Mouse (Mus musculus): ENCODE results near the gene Eepd1. TPM values are rescaled to one million over a fixed set of nuclear protein-coding genes. Genes with fewer than 3 reads are reported as not detected.
"Not testable (repeated sequence)": the region's sequence is repeated elsewhere in the genome, so short reads cannot be mapped to it uniquely, and the experiment has no call there.

Gene Eepd1
- 1.2 and 2.1 TPM in 2 replicates for total RNA-seq (2014; fragmentation: Nextera tagmentation)
- 0.61 and 2.8 TPM in 2 replicates for total RNA-seq (2017)

DNA sequence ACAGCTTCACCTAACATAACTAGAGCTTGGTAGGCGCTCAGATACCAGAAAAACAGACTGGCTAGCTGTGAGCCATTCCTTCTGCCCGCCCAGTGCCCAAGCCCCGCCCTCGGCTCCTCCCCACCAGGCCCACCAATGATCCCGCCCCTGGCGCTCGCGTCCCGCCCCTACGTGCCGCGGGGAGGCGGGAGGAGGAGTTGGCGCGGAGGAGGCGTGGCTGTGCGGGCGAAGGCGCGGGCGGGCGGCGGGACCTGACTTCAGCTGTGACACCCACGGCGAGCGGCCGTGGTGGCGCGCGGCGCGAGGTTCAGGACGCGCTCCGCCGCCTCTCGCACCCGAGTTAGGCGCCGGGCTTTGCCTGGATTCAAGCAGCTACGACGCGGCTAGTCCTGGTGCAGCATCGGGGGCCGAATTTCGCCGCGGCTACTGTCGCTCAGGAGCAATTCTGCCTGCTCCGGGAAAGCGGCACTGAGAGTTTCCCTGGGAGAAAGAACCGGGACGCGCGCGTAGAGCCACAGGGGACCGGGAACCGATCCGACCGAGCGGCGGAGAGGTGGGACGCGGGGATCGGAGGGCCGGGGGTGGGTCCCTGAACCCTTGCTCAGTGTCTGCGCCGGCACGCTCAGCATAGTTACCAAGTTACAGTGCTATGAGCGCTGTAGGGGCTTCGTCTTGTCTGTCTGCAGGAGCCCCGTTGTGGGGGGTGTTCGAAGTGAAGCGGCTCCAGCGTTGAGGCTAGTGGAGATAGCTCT, at the start of gene Eepd1:
TSS of gene Eepd1 (plus strand) at position 204 of the 752 bp plus-strand sequence.
- peak; percentile 98 for ATAC-seq (replicated peaks; ENCODE audit: low FRiP score, low TSS enrichment, poor library complexity, severe bottlenecking)

DNA sequence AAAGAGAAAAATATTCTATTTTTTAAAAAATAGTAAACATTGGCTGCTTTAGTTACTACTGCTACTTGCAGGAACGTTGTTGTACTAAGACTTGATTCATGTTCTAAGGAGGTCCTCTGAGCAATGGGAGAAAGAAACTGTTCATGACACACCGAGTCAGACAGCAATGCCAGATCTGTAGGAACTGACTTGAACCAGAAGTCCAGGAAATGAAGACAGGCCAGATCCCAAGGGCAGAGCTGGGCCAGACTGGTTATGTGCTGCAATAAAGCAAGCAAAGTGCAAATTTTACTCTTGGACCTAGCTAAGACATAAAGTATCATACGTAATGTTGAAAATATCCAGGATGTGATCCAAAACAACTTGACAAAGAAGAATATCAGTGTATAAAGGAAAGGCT, 42.5 kb upstream of the Eepd1 start:
- no peak for ATAC-seq (replicated peaks; ENCODE audit: low FRiP score, low TSS enrichment, poor library complexity, severe bottlenecking)

DNA sequence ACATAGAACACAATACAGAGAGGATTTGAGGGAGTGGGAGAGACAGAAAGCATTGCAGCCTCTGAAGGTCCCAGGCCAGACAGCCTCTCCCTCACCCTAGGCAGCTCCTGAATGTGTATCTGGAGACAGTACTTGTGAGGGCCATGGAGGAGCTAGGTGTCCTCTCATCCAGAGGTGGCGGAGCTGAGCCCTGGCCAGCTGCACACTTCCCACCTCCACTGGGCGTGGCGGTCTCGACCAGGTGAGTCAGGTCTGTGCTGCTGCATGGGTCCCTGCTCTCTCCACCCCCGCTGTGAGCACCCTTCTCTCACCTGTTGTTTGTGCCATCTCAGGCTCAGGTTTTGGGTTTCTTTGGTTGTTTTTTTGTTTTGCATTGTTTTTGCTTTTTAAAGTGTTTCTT, 41.3 kb upstream of the Eepd1 start:
- not testable (repeated sequence) for ATAC-seq (replicated peaks; ENCODE audit: low FRiP score, low TSS enrichment, poor library complexity, severe bottlenecking)

DNA sequence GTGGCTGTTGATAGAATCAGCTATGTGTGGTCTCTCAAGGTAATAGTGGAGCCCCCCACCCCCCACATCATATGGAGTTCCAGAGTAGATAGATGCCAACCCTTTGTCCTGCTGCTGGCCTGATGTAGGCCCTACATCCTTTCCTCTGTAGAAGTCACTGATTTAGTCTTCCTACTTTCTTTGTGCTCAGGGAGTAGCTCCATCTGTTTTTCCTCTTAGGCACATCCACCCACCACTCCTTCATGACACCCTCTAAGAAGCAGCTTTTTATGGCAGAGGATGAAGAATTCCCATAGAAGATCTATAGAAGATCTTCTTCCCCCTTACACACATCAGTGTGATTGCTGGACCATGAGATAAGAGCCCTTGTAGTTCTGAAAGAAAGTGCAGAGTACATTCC, 39.3 kb upstream of the Eepd1 start:
- ATAC-seq (replicated peaks; ENCODE audit: low FRiP score, low TSS enrichment, poor library complexity, severe bottlenecking) = no peak

DNA sequence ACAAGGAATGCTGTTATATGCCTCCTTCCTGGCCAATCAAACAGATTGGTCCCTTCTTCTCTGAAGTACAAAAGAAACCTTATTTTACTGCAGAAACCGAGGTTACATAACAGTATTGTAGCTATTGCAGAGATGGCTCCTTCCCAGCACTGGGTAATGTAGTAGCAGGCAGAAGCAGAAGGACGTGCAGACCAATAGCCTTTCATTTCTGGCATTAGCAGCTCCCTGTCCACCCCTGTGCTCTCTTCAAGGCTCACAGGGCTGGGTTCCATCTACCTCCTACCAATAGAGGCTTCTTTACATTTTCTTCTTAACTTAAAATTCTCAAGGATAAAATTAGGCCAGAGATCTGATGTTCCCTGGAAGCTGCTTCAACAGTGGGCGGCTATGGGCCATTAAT, 38.3 kb upstream of the Eepd1 start:
- no peak for ATAC-seq (replicated peaks; ENCODE audit: low FRiP score, low TSS enrichment, poor library complexity, severe bottlenecking)

DNA sequence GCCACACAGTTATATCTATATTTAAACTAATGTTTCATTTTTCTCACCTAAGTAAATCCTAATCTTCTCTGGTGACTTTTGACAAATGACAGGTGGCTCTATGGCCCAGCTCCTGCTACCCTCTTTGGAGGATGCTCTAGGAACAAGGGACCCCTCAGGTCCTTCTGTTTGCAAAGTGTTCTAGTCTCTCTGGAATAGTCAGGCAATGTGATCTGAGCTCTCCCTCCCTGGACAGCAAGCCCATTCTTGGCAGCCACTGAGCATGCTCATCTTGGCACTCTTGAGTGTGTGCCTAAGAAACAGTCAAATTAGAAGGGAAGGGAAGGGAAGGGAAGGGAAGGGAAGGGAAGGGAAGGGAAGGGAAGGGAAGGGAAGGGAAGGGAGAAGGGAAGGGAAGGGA, 37.8 kb upstream of the Eepd1 start:
- no peak for ATAC-seq (replicated peaks; ENCODE audit: low FRiP score, low TSS enrichment, poor library complexity, severe bottlenecking)

DNA sequence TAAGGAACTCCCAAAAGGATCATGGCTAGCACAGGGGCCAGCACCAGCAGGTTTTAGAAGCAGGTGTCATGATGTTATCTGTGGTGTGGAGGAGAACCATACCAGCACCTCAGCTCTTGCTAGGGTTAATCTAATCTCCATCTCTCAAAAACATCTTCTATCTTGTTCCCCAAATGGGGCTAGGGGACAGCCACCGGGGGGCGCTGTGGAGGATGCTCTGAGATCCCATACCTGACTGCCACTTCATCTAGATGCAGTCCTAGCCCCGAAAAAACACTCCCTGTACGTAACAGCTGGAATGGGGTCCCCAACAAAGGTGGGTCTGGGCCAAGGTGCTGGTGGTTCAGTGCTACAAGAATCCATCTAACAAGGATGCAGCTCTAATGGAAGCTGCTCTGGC, 31.0 kb upstream of the Eepd1 start:
- no peak for ATAC-seq (replicated peaks; ENCODE audit: low FRiP score, low TSS enrichment, poor library complexity, severe bottlenecking)

DNA sequence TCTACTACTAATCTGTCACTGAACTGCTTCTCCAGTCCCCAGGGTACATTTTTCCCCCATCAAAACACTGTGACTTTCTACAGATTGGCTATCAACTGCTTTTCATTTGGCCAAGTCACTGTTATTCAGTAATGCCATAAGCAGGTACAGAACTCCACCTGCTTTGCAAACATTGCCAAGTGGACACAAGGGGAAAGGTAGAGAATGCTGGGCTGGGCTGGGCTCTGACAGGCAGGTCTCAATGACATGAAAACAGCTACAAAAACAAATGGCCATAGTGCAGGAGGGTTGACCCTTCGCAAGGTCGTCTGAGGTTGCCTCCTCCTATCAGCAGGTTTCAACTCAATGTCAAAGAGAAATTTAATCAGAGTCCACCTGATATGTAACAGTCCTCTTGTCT, 26.3 kb upstream of the Eepd1 start:
- ATAC-seq (replicated peaks; ENCODE audit: low FRiP score, low TSS enrichment, poor library complexity, severe bottlenecking) = no peak

DNA sequence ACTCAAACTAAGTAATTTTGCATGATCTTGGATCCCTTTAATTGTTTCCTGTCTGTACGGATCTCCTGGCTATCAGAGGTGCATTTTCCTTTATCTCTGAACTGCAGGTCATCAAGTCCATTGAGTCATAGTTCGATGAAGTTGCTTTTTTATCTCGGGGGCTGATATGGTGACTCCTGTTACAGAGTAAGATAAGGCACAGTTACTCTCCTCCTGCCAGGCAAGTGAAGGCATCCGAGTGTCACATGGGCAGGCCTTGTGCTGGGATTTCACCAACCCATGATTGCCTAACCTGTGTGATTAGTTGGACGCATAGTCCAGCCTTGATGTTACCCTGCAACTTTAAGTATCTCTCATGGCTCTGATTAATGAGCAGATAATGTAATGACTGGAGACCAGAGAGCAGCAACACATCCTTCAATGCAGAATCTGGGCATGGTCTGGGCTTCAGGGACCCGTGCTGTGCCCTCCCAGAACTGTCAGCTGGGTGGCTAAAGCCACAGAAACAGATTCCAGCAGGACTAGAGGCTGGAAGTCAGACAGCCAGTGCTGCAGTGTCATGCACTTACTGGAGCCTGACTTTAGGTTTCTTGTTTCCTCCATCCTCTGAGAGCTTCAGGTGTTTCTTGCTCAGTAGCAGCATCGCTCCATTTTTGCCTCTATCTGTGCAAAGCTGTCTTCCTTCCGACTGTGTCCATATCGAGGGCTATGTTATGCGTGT, 20.4 kb upstream of the Eepd1 start:
- no peak for ATAC-seq (replicated peaks; ENCODE audit: low FRiP score, low TSS enrichment, poor library complexity, severe bottlenecking)

DNA sequence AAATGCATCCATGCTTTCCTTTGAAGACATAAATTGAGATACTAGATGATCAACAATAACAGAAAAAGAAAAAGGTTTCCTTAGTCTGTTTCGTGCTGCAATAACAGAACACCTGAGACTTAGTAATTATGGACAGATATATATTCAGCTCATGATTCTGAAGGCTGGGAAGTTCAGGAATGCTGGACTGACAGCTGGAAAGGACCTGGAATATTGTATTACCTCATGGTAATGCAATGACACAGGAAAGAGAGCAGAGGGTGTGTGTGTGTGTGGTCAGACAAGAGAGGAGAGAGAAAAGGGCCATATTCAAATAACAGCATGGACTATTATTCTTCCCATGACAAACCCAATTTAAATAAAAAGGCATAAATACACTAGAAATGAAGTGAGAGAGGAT, 17.0 kb upstream of the Eepd1 start:
- no peak for ATAC-seq (replicated peaks; ENCODE audit: low FRiP score, low TSS enrichment, poor library complexity, severe bottlenecking)

DNA sequence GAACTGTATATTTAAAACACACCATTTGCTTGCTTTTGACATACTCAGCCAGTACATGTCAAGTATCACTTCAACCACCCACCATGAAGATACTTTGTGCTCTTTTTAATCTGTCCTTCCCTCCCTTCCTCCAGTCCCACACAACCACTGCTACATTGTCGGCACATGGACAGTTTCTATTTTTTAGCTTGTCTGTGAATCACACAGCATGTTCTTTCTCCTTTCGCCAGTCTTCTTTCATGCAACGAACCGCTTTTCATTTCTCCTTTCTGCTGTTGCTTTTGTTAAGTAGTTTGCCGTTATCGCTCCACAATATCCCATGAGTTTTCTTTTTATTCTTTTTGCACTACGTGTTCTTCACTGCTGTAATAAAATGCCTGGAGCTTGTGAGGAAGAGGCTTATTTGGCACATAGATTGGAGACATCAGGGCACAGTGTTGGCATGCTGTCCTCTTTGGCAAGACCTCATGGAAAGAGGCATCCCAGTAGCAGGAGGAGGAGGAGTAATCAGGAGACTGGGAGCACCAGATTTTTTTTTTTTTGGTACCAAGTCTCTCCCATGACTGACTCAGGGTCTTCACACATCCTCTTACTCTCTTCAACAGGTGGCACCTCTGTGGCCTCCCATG, 1.8 kb upstream of the Eepd1 start:
- no peak for ATAC-seq (replicated peaks; ENCODE audit: low FRiP score, low TSS enrichment, poor library complexity, severe bottlenecking)

DNA sequence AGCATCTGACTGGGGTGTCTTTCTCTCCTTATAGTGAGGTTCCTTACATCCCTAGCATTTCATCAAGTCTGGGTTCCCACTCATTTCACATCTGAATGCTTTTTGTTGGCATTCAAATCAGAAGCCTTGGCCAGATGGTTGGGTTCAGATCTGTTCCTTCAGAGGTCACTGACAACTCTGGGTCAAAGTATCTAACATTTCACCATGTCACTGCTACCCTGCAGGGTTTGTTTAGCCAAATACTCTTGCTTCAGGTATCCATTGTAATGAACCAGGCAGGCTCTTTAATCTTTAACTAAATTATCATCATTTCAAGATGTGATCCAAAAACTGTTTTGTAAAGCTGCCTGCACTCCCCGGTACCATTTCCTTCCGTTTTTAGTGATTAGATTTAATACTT, 671 bp upstream of the Eepd1 start:
- no peak for ATAC-seq (replicated peaks; ENCODE audit: low FRiP score, low TSS enrichment, poor library complexity, severe bottlenecking)

DNA sequence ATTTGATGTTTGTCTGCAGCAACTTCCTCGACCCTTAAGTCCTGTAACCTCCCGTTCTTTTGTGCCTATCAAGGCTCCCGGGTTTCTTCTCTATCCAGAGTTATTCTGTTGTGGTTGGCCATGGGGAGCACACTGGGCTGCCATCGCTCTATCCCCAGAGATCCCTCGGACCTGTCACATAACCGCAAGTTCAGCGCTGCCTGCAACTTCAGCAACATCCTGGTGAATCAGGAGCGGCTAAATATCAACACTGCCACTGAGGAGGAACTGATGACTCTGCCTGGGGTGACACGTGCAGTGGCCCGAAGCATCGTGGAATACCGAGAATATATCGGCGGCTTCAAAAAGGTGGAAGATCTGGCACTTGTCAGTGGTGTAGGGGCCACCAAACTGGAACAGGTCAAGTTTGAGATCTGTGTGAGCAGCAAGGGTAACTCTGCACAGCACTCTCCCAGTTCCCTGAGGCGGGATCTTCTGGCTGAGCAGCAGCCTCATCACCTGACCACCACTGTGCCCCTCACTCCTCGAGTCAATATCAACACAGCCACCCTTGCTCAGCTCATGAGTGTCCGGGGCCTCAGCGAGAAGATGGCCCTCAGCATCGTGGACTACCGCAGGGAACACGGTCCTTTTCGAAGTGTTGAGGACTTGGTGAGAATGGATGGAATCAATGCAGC, 1.1 kb downstream of the Eepd1 start:
- peak; percentile 12; the same call in 1 of the 2 replicates for ATAC-seq (replicated peaks; ENCODE audit: low FRiP score, low TSS enrichment, poor library complexity, severe bottlenecking)

DNA sequence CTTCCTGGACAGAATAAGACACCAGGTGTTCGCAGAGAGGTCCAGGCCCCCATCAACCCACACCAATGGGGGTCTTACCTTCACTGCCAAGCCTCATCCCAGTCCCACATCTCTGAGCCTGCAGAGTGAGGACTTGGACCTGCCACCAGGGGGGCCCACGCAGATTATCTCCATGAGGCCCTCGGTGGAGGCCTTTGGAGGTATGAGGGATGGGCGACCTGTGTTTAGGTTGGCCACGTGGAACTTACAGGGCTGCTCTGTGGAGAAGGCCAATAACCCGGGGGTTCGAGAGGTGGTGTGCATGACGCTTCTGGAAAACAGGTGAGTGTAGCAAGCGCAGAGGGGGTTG, 1.6 kb downstream of the Eepd1 start:
- ATAC-seq (replicated peaks; ENCODE audit: low FRiP score, low TSS enrichment, poor library complexity, severe bottlenecking) = no peak

DNA sequence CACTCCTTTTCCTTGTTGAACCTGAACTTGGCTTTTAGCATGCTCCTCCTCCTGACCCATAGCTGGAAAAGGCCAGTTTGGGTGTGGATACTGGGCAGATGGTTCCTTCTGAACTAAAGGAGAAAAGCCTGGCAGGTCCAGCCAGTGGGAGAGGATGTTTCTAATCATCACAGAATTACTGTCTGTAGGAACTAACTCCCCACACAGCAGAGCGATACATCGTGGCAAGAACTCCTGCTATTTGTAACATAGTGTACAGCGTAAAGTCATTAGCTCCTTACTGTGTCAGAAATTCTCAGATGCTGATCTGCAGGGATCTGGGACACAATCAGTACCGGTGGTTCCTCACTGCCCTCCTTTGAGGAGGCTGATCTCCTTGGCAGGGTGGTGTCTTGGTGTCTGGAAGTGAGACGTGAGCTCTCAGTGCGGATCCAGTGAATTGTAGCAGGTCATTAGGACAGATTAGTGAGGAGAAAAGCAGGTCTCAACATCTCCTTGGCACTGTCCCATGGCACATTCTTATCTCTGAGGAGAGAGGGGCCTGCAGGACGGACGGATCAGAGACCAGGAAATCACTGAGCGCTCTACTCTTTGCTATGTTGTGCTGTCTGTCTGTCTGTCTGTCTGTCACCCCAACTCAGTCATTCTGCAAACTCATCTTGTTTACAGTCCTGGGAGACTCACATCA, 2.7 kb downstream of the Eepd1 start:
- ATAC-seq (replicated peaks; ENCODE audit: low FRiP score, low TSS enrichment, poor library complexity, severe bottlenecking) = no peak

DNA sequence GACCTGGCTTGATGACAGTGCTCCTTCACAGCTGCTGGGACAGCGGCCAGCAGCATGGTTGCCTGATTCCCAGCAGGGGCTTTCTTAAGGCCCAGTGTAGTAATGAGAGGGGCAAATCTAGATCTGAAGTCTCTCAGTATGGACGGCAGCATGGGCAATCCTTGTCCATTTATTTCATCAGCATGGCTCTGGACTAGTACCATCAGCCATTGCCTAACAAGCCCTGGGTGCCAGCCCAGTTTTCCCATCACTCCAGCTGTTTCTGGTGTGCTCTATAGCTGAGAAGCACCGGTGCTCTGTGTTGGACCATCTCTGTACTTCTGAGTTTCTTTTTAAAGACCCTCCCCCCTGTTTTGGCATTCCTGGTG, 3.3 kb downstream of the Eepd1 start:
- ATAC-seq (replicated peaks; ENCODE audit: low FRiP score, low TSS enrichment, poor library complexity, severe bottlenecking) = no peak

DNA sequence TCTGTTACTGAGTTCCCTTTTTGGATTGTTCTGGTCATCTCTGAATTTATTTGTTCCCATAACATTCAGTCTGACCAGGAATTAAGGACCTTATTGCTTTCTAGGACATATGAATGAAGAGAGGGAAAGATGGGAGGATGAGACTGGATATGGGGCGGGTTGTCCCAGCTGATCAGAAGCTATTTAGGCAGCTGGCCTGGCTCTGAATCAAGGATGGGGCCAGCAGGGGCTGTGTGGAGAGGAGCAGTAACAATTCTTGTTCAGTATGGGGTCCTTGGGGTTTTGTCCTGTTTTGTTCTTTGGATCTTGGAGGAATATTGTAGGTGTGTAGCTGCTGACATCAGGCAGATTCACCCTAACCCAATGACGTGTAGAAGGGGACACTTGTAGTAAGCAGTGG, 3.7 kb downstream of the Eepd1 start:
- ATAC-seq (replicated peaks; ENCODE audit: low FRiP score, low TSS enrichment, poor library complexity, severe bottlenecking) = no peak

DNA sequence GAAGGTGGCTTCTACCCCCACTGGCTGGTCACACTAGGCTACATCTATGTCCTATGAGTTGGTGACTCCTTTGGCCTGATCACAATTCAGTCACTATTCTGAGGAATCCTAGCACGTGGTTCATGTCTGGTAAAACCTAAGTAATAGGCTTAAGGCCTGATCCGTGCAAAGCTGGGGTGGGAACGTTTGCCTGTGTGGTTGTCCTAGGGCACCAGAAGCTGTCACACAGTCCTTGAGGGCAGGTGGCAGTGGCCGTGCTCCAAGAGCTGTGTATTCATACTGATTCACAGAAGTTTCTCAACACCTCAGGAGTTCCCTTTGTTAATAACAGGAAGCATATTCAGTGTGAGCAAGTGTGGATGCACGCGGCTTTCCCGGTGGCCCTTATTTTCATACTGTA, 4.1 kb downstream of the Eepd1 start:
- no peak for ATAC-seq (replicated peaks; ENCODE audit: low FRiP score, low TSS enrichment, poor library complexity, severe bottlenecking)

DNA sequence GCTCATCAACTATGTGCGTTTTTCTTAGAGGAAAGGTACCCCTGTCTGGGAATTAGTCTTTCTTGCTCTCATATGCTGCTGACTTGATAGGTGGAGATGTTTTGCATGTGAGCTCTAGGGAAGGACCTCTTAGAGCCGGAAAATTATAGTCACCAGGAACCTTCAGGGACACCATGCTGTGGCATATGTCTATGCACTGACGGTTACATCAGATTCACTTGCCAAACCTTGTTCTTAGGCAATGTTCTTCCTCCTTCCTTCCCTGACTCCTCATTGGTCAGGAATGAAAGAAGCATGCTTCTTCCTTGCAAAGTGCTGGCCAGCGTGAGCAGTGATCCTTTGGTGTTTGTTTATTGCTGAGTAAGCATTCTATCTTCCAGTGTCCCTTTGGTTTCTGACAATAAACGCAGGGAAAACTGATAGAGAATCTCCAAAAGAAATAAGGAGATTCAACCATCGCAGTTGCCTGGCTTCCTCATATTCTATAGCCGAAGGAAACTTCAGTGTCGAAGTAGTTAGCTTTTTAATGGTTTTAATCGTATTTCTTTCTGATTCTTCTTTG, 5.0 kb downstream of the Eepd1 start:
- no peak for ATAC-seq (replicated peaks; ENCODE audit: low FRiP score, low TSS enrichment, poor library complexity, severe bottlenecking)
